Mouse (Mus musculus): ENCODE measurements around the gene Speg. TPM values are rescaled to one million over a fixed set of nuclear protein-coding genes. Genes with fewer than 3 reads are reported as not detected.

Speg gene
- polyA plus RNA-seq, 1 experiment, result 34.6 TPM

DNA sequence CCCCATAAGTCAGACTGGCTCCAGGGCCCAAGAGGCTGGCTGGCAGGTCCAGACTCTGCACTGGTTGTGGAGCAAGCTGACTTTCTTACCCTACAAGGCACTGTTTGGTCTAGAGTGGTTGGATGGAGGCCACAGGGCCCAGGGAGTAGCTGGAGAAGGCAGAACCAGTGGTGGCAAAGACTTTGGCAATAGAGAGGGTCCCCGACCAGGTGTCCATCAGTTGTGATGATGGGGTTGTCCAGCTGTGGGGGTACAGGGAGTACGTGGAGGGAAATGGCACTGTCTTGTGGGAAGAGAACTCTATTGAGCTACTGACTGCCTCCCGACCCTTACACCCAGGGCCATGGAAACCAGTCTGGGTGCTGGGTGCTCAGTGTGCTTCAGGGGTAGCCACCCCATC lies 18.7 kb downstream of the Speg start:
- TF ChIP-seq POLR2A (IDR thresholded peaks at IDR 0.05; ENCODE audit: low read depth, low read length) (no peak), CTCF (conservative IDR thresholded peaks at IDR 0.05; ENCODE audit: insufficient read depth, insufficient read length, low read depth, low read length) (no peak)
- H3K36me3 ChIP-seq (ENCODE audit: control insufficient read depth, insufficient read depth, low read length), result no peaks in the 10 kb centered on the region
- no peak overlapping the region for H3K4me3 ChIP-seq (ENCODE audit: insufficient read depth, low read depth, low read length)
- WGBS, result 89% methylated on average over 3 of the region's 3 CpGs
- no peak for DNase-seq
- H3K4me1 ChIP-seq (ENCODE audit: control insufficient read depth, insufficient read depth, low read length), result no peaks in the 10 kb centered on the region
- no peak overlapping the region for H3K27ac ChIP-seq (ENCODE audit: insufficient read depth, low read depth, low read length)
- no peaks in the 10 kb centered on the region for H3K27me3 ChIP-seq (replicated peaks; ENCODE audit: control insufficient read depth, insufficient read depth, low read length)

DNA sequence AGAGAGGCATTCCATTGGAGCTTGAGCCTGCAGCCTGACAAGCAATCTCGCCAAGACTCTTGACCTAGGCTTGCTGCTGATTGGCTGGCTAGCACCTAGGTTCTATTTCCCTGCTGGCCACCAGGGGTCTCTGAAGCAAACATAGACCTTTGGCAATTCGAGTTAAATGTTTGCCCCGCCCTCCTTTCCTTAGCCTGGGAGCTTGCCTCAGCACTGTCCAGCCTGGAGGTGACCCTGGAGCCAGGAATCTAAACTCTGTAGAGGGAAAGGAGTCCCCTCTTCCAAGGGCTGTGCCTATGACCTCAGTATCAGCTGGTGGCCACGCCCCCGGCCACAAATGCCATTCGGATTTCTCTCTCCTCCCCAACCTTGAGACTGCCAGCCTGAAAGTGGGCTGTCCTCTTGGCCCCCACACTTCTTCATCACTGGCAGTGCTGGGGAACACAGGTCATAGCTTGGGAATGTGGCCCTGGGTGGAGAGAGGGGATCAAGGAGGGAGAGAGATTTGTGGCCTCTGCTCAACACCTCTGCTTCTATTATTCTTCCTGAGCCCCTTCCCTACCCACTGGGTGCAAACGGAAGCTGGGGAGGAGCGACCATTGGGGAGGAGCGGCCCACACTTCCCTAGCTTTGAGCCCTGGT lies 23.8 kb downstream of the Speg start:
- Histone ChIP-seq H3K36me3 (ENCODE audit: control insufficient read depth, insufficient read depth, low read length) (no peaks in the 10 kb centered on the region), H3K27me3 (replicated peaks; ENCODE audit: control insufficient read depth, insufficient read depth, low read length) (no peaks in the 10 kb centered on the region), H3K4me3 (ENCODE audit: insufficient read depth, low read depth, low read length) (no peak overlapping the region), H3K4me1 (ENCODE audit: control insufficient read depth, insufficient read depth, low read length) (0 out of 2 replicates have a peak, but pooled peaks cover 4% of the 10 kb centered on the region), H3K27ac (ENCODE audit: insufficient read depth, low read depth, low read length) (peak overlapping the region; percentile 9; the same call in 1 of the 2 replicates)
- WGBS, result 19% methylated on average over 9 of the region's 9 CpGs
- TF ChIP-seq CTCF (conservative IDR thresholded peaks at IDR 0.05; ENCODE audit: insufficient read depth, insufficient read length, low read depth, low read length) (peak; percentile 59), POLR2A (IDR thresholded peaks at IDR 0.05; ENCODE audit: low read depth, low read length) (no peak)
- DNase-seq, result peak; percentile 88

DNA sequence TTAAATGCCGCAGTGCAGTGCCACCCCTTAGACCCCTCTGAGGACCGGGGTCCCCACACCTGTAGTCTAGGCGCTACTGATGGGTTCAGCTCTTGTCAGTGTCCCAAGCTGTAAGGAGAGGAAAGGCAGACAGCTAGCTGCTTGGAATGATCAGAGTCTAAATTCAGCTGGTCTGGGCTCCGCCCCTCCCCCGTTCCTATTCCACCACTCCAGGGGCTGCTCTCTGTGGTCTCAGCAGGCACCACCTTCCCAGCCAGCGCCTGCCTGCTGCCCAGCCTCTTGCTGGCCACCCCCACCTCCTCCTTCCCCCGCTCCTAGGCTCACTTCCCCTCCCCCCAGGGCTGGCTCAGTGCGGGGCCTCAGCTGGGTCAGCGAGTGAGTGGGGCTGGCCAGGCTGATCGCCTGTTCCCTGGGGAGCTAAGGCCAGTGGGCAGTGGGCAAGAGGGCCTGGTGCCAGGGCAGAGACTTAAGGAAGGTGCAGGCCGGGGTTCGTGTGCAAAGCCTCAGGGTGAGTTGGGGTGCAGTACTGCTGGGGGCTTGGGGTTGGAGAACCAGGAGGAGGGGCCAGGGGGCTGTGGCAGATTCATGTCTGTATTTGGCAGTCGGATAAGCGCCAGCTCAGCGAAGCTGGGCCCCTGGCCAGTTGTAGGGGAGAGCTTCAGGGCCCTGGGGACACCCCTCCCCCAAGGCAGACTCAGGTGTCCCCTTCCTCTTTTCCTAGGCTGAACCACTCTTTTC lies 24.8 kb downstream of the Speg start:
- no peaks in the 10 kb centered on the region for H3K27me3 ChIP-seq (replicated peaks; ENCODE audit: control insufficient read depth, insufficient read depth, low read length)
- peak overlapping the region; percentile 9; the same call in 1 of the 2 replicates for H3K27ac ChIP-seq (ENCODE audit: insufficient read depth, low read depth, low read length)
- 31% methylated on average over 15 of the region's 15 CpGs for WGBS
- no peaks in the 10 kb centered on the region for H3K36me3 ChIP-seq (ENCODE audit: control insufficient read depth, insufficient read depth, low read length)
- H3K4me3 ChIP-seq (ENCODE audit: insufficient read depth, low read depth, low read length), result peak overlapping the region; percentile 15; the same call in 1 of the 2 replicates
- peak; percentile 29 for DNase-seq
- H3K4me1 ChIP-seq (ENCODE audit: control insufficient read depth, insufficient read depth, low read length), result 0 out of 2 replicates have a peak, but pooled peaks cover 4% of the 10 kb centered on the region
- no peak for TF ChIP-seq POLR2A (IDR thresholded peaks at IDR 0.05; ENCODE audit: low read depth, low read length)
- TF ChIP-seq CTCF (conservative IDR thresholded peaks at IDR 0.05; ENCODE audit: insufficient read depth, insufficient read length, low read depth, low read length), result no peak

DNA sequence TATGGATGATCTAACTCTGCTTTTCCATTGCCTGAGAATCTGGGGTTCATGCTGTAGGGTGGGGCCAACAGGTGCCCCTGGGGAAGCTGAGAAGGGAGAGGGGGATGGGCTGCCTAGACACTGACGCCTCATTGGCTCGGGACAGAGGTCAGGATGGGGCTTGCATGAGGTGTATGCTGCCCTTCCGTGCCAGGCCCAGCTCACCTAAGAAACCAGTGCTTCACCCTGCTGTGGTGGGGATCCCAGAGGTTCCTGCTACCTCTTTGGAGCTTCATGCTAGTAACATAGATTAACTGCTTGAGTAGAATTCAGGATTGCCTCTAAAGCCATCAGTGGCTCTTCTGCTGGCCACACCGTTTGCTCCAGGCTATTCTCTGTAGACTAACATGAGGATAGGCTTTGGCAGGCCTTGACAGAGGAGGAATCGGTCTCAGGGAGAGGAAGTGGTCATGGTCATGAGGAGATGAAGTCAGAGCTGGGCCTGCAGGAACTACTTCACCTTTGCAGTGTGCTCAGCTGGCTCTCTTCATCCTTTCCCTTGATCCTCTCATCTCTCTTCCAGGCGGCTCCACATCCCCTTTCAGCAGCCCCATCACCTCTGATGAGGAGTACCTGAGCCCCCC lies 25.5 kb downstream of the Speg start:
- Histone ChIP-seq H3K36me3 (ENCODE audit: control insufficient read depth, insufficient read depth, low read length) (no peaks in the 10 kb centered on the region), H3K4me3 (ENCODE audit: insufficient read depth, low read depth, low read length) (no peak overlapping the region), H3K27me3 (replicated peaks; ENCODE audit: control insufficient read depth, insufficient read depth, low read length) (no peaks in the 10 kb centered on the region), H3K4me1 (ENCODE audit: control insufficient read depth, insufficient read depth, low read length) (0 out of 2 replicates have a peak, but pooled peaks cover 4% of the 10 kb centered on the region), H3K27ac (ENCODE audit: insufficient read depth, low read depth, low read length) (no peak overlapping the region)
- no peak for DNase-seq
- no peak for TF ChIP-seq CTCF (conservative IDR thresholded peaks at IDR 0.05; ENCODE audit: insufficient read depth, insufficient read length, low read depth, low read length)
- TF ChIP-seq POLR2A (IDR thresholded peaks at IDR 0.05; ENCODE audit: low read depth, low read length), result no peak
- WGBS, result 53% methylated on average over 6 of the region's 6 CpGs

DNA sequence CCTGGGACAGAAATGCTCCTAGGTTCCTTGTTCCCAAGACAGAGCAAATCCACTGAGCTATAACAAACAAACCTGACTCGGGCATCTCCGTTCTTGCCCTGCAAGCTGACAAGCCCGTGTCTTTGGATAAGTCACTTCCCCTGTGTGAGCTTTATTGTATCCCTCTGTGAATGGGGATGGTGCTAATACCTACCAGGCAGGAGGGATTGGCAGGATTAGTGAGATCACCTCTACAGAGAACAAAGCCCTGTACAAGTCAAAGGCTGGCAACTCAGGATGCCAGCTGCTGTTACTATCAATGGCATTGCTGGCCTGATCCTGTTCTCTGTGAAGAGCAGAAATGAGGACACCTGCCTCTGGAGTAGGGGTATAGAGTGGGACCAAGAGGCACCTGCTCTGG lies 30.4 kb downstream of the Speg start:
- H3K27me3 ChIP-seq (replicated peaks; ENCODE audit: control insufficient read depth, insufficient read depth, low read length), result no peaks in the 10 kb centered on the region
- no peak overlapping the region for H3K4me3 ChIP-seq (ENCODE audit: insufficient read depth, low read depth, low read length)
- TF ChIP-seq CTCF (conservative IDR thresholded peaks at IDR 0.05; ENCODE audit: insufficient read depth, insufficient read length, low read depth, low read length), result no peak
- TF ChIP-seq POLR2A (IDR thresholded peaks at IDR 0.05; ENCODE audit: low read depth, low read length), result no peak
- H3K4me1 ChIP-seq (ENCODE audit: control insufficient read depth, insufficient read depth, low read length), result no peaks in the 10 kb centered on the region
- WGBS, result 94% methylated on average over 3 of the region's 3 CpGs
- DNase-seq, result no peak
- no peaks in the 10 kb centered on the region for H3K36me3 ChIP-seq (ENCODE audit: control insufficient read depth, insufficient read depth, low read length)
- H3K27ac ChIP-seq (ENCODE audit: insufficient read depth, low read depth, low read length), result no peak overlapping the region

DNA sequence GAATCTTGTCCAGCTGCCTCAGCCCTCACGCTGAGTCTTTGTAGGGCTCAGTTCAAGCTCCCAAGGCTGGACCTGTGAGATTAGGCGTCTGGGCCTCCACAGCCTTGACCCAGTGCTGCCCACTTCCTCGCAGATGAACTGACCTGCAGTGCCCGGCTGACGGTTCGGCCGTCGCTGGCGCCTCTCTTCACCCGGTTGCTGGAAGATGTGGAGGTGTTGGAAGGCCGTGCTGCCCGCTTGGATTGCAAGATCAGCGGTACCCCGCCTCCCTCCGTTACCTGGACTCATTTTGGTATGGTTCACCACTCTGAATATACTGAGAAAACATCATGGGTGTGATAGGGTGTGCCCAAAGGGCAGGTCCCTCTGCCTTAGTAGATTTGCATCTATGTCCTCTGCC lies 31.1 kb downstream of the Speg start:
- WGBS, result 91% methylated on average over 15 of the region's 15 CpGs
- Histone ChIP-seq H3K4me3 (ENCODE audit: insufficient read depth, low read depth, low read length) (no peak overlapping the region), H3K36me3 (ENCODE audit: control insufficient read depth, insufficient read depth, low read length) (no peaks in the 10 kb centered on the region), H3K27me3 (replicated peaks; ENCODE audit: control insufficient read depth, insufficient read depth, low read length) (no peaks in the 10 kb centered on the region), H3K4me1 (ENCODE audit: control insufficient read depth, insufficient read depth, low read length) (no peaks in the 10 kb centered on the region), H3K27ac (ENCODE audit: insufficient read depth, low read depth, low read length) (no peak overlapping the region)
- no peak for DNase-seq
- no peak for TF ChIP-seq POLR2A (IDR thresholded peaks at IDR 0.05; ENCODE audit: low read depth, low read length)

DNA sequence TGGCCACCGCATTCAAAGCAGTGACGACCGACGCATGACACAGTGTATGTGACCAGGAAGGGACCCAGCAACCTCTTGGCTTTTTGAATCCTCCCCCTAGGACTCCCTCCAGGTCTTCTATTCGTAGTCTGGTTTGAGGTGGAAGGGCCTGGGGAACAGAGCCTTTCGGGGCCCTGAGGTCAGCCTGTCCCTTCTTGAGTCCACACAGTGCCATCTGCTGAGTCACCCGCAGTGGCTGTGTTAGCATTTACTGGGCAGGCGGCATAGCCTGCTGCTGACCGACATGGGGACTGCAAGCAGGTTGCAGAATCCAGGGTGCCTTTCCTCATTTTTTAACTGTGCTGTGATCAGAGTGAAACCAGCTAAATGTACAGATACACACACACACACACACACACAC lies 32.0 kb downstream of the Speg start:
- WGBS, result 92% methylated on average over 9 of the region's 9 CpGs
- Histone ChIP-seq H3K4me3 (ENCODE audit: insufficient read depth, low read depth, low read length) (no peak overlapping the region), H3K27ac (ENCODE audit: insufficient read depth, low read depth, low read length) (no peak overlapping the region), H3K27me3 (replicated peaks; ENCODE audit: control insufficient read depth, insufficient read depth, low read length) (no peaks in the 10 kb centered on the region), H3K36me3 (ENCODE audit: control insufficient read depth, insufficient read depth, low read length) (no peaks in the 10 kb centered on the region), H3K4me1 (ENCODE audit: control insufficient read depth, insufficient read depth, low read length) (no peaks in the 10 kb centered on the region)
- DNase-seq, result no peak
- no peak for TF ChIP-seq CTCF (conservative IDR thresholded peaks at IDR 0.05; ENCODE audit: insufficient read depth, insufficient read length, low read depth, low read length)
- no peak for TF ChIP-seq POLR2A (IDR thresholded peaks at IDR 0.05; ENCODE audit: low read depth, low read length)
